Mouse (Mus musculus) ES-Bruce4 (cell line): ENCODE data around the gene Trim10.

Source experiments
- CTCF ChIP-seq: IDR thresholded peaks from one replicate; pipeline ENCODE4 v1.8.1; 2011; ENCODE audit warnings: low read depth, low read length
- EP300 ChIP-seq: IDR thresholded peaks from 2 replicates; pipeline ENCODE4 v1.6.1; 2011; ENCODE audit warnings: low read depth, low read length; ENCODE audit not compliant: insufficient read depth

DNA sequence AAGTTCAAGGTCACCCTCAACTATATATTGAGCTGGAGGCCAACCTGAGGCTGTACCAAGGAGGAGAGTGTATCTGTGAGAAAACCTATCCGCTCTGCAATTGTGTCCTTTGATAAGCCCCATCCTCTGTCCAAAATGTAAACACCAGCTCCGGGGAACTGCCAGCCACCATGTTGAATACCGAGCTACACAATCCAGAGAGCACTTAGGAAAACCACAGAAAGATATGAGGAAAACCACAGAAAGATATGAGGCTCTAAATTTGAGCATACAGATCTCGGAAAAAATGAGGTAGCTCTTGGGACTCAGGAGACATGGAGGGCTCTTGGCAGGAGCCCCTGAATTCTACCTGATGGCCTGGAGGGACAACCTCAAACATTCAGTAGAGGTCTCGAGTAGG is 24.0 kb downstream of the Trim10 start:
- no peak for TF ChIP-seq EP300
- TF ChIP-seq CTCF: no peak
